Mouse (Mus musculus) MEL (cell line): ENCODE measurements at regions not wholly inside any gene's neighbourhood (a gene's known extent, or its start where the extent isn't known, plus 50 kb on each side); places are given as distances from the start of the nearest gene placed in this dataset.

Experiments
- DNase-seq: peaks from one replicate; pipeline ENCODE4 v3.0.0; 2011; ENCODE audit warnings: low read depth, low spot score
- H3K27ac ChIP-seq: 2 replicates; pipeline ENCODE4 v1.5.1; 2012; ENCODE audit warnings: low read depth, mild to moderate bottlenecking, control low read depth, low read length, moderate library complexity; ENCODE audit not compliant: control insufficient read depth
- H3K27me3 ChIP-seq, 2 experiments: fragments of 150-350 bp in 1 of 2; sonication (generic) in 1 of 2; 2 replicates each; pipeline ENCODE4 v1.6.1; 2012; ENCODE audit warnings: low read length in 2 of 2, mild to moderate bottlenecking in 2 of 2, improper control_type of control experiment in 1 of 2, moderate library complexity in 1 of 2; ENCODE audit not compliant: insufficient read depth in 2 of 2, control insufficient read depth in 1 of 2
- H3K36me3 ChIP-seq, 2 experiments: 2 replicates each; pipeline ENCODE4 v1.6.1; 2012 to 2014; ENCODE audit warnings: low read length in 2 of 2, improper control_type of control experiment in 1 of 2, inconsistent platforms in 1 of 2, mild to moderate bottlenecking in 1 of 2; ENCODE audit not compliant: insufficient read depth in 2 of 2, control insufficient read depth in 1 of 2
- H3K4me1 ChIP-seq, 2 experiments: fragments of 150-350 bp in 1 of 2; sonication (generic) in 1 of 2; 2 replicates each; pipeline ENCODE4 v1.6.1; 2012; ENCODE audit warnings: low read length in 2 of 2, improper control_type of control experiment in 1 of 2, mild to moderate bottlenecking in 1 of 2; ENCODE audit not compliant: insufficient read depth in 2 of 2, control insufficient read depth in 1 of 2
- H3K4me3 ChIP-seq, 2 experiments: fragments of 150-350 bp in 1 of 2; sonication (generic) in 1 of 2; 2 replicates each; pipeline ENCODE4 v1.5.1; 2012; ENCODE audit warnings: low read depth in 2 of 2, low read length in 2 of 2, mild to moderate bottlenecking in 2 of 2, moderate library complexity in 2 of 2, control low read depth in 1 of 2, improper control_type of control experiment in 1 of 2; ENCODE audit not compliant: control insufficient read depth in 1 of 2, insufficient read depth in 1 of 2
- H3K79me2 ChIP-seq: 2 replicates; pipeline ENCODE4 v1.6.1; 2012; ENCODE audit warnings: mild to moderate bottlenecking, low read length, moderate library complexity; ENCODE audit not compliant: control insufficient read depth, poor library complexity, insufficient read depth
- H3K9ac ChIP-seq: 2 replicates; pipeline ENCODE4 v1.6.1; 2012; ENCODE audit warnings: low read depth, mild to moderate bottlenecking, control low read depth, low read length, moderate library complexity; ENCODE audit not compliant: control insufficient read depth, poor library complexity, severe bottlenecking
- H3K9me3 ChIP-seq: fragments of 150-350 bp; sonication (generic); replicated peaks from 2 replicates; pipeline ENCODE4 v1.6.1; 2012; ENCODE audit warnings: mild to moderate bottlenecking, low read length, improper control_type of control experiment, moderate library complexity; ENCODE audit not compliant: insufficient read depth
- CHD2 ChIP-seq: IDR thresholded peaks from 2 replicates; pipeline ENCODE4 v1.6.1; 2011; ENCODE audit warnings: low read length, improper control_type of control experiment
- CTCF ChIP-seq, 3 experiments: IDR thresholded peaks in 2 of 3; conservative IDR thresholded peaks in 1 of 3; 2 replicates each; pipeline ENCODE4 v1.5.1; 2011 to 2012; ENCODE audit warnings: low read length in 3 of 3, low read depth in 2 of 3, mild to moderate bottlenecking in 2 of 3, improper control_type of control experiment in 1 of 3, inconsistent platforms in 1 of 3, mixed read lengths in 1 of 3, moderate library complexity in 1 of 3; ENCODE audit not compliant: control insufficient read depth in 1 of 3, insufficient read depth in 1 of 3, poor library complexity in 1 of 3, severe bottlenecking in 1 of 3
- E2F4 ChIP-seq: IDR thresholded peaks from 2 replicates; pipeline ENCODE4 v1.6.1; 2011; ENCODE audit warnings: low read depth, low read length, improper control_type of control experiment, borderline replicate concordance
- EP300 ChIP-seq, 2 experiments: IDR thresholded peaks; 2 replicates each; pipeline ENCODE4 v1.6.1; 2011; ENCODE audit warnings: improper control_type of control experiment in 2 of 2, low read length in 2 of 2, low read depth in 1 of 2, mild to moderate bottlenecking in 1 of 2
- GATA1 ChIP-seq: IDR thresholded peaks from 2 replicates; pipeline ENCODE4 v1.6.1; 2011; ENCODE audit warnings: low read depth, low read length, improper control_type of control experiment
- JUND ChIP-seq: IDR thresholded peaks from 2 replicates; pipeline ENCODE4 v1.6.1; 2011; ENCODE audit warnings: low read depth, mild to moderate bottlenecking, improper control_type of control experiment, low read length
- KAT2A ChIP-seq: conservative IDR thresholded peaks from 2 replicates; pipeline ENCODE4 v1.6.1; 2012; ENCODE audit warnings: low read depth, low read length, improper control_type of control experiment, inconsistent platforms
- MAFK ChIP-seq: IDR thresholded peaks from 2 replicates; pipeline ENCODE4 v1.6.1; 2011; ENCODE audit warnings: low read depth, mild to moderate bottlenecking, low read length, improper control_type of control experiment, borderline replicate concordance
- MAX ChIP-seq: IDR thresholded peaks from 2 replicates; pipeline ENCODE4 v1.6.1; 2011; ENCODE audit warnings: low read length, improper control_type of control experiment
- MYB ChIP-seq: IDR thresholded peaks from 2 replicates; pipeline ENCODE4 v1.6.1; 2011; ENCODE audit warnings: mild to moderate bottlenecking, low read depth, low read length, improper control_type of control experiment
- NRF1 ChIP-seq: IDR thresholded peaks from 2 replicates; pipeline ENCODE4 v1.6.1; 2014; ENCODE audit warnings: low read depth, mild to moderate bottlenecking, inconsistent platforms, low read length, improper control_type of control experiment, moderate library complexity; ENCODE audit not compliant: poor library complexity, insufficient read depth, severe bottlenecking
- RAD21 ChIP-seq: IDR thresholded peaks from 2 replicates; pipeline ENCODE4 v1.6.1; 2011; ENCODE audit warnings: mild to moderate bottlenecking, low read depth, low read length, improper control_type of control experiment
- RCOR1 ChIP-seq: IDR thresholded peaks from 2 replicates; pipeline ENCODE4 v1.6.1; 2012; ENCODE audit warnings: low read depth, mild to moderate bottlenecking, inconsistent platforms, low read length, improper control_type of control experiment
- SMC3 ChIP-seq: IDR thresholded peaks from 2 replicates; pipeline ENCODE4 v1.6.1; 2011; ENCODE audit warnings: low read depth, low read length, improper control_type of control experiment
- TAL1 ChIP-seq: IDR thresholded peaks from 2 replicates; pipeline ENCODE4 v1.6.1; 2012; ENCODE audit warnings: mild to moderate bottlenecking, inconsistent platforms, low read length, moderate library complexity, mixed read lengths
- TBP ChIP-seq: IDR thresholded peaks from 2 replicates; pipeline ENCODE4 v1.8.0; 2011; ENCODE audit warnings: low read depth, low read length, improper control_type of control experiment
- TCF12 ChIP-seq: IDR thresholded peaks from 2 replicates; pipeline ENCODE4 v1.6.1; 2014; ENCODE audit warnings: low read depth, mild to moderate bottlenecking, inconsistent platforms, low read length, improper control_type of control experiment, moderate library complexity
- USF1 ChIP-seq: IDR thresholded peaks from 2 replicates; pipeline ENCODE4 v1.6.1; 2014; ENCODE audit warnings: low read depth, mild to moderate bottlenecking, inconsistent platforms, low read length, improper control_type of control experiment, moderate library complexity
- ZC3H11A ChIP-seq: IDR thresholded peaks from 2 replicates; pipeline ENCODE4 v1.6.1; 2012; ENCODE audit warnings: low read depth, mild to moderate bottlenecking, inconsistent platforms, low read length, improper control_type of control experiment

GRCm38 (mm10) chr17:84008035-84008681, 160.4 kb upstream of the Haao start:
- H3K4me1 ChIP-seq, result peaks cover 0 to 4% of the 10 kb centered on the region in 2 experiments; a peak in 1 of 4 replicates

GRCm38 (mm10) chr17:84006748-84007147, 159.0 kb upstream of the Haao start:
- peaks cover 0 to 4% of the 10 kb centered on the region in 2 experiments; a peak in 1 of 4 replicates for H3K4me1 ChIP-seq
- H3K36me3 ChIP-seq, result peaks cover 0 to 6% of the 10 kb centered on the region in 2 experiments; a peak in 2 of 4 replicates
- peak; percentile 31 for DNase-seq
- no peak overlapping the region for H3K9ac ChIP-seq
- TF ChIP-seq EP300 (IDR thresholded peaks at IDR 0.05; ENCODE audit: low read depth in 1 of 2, low read length in 2 of 2), result peak in 1 of 2 experiments; percentile 17; a peak in 1 of 4 replicates
- TF ChIP-seq RCOR1, result peak; percentile 38; the same call in 1 of the 2 replicates
- no peak for TF ChIP-seq E2F4
- TF ChIP-seq TAL1, result peak; percentile 48
- no peaks in the 10 kb centered on the region for H3K27me3 ChIP-seq
- no peak overlapping the region for H3K27ac ChIP-seq
- H3K79me2 ChIP-seq, result no peaks in the 10 kb centered on the region
- H3K4me3 ChIP-seq, result no peak overlapping the region
- H3K9me3 ChIP-seq, result no peaks in the 10 kb centered on the region

More at GRCm38 (mm10) chr17:84008035-84008681, 160.4 kb upstream of the Haao start:
- H3K9ac ChIP-seq, result no peak overlapping the region
- H3K27me3 ChIP-seq, result no peaks in the 10 kb centered on the region
- no peaks in the 10 kb centered on the region for H3K79me2 ChIP-seq
- H3K9me3 ChIP-seq, result no peaks in the 10 kb centered on the region
- H3K36me3 ChIP-seq, result peaks cover 0 to 6% of the 10 kb centered on the region in 2 experiments; a peak in 2 of 4 replicates
- H3K27ac ChIP-seq, result no peak overlapping the region
- peak; percentile 44 for DNase-seq
- no peak overlapping the region for H3K4me3 ChIP-seq
- TF ChIP-seq MYB (no peak), JUND (no peak), TBP (no peak), TAL1 (no peak), RCOR1 (no peak), RAD21 (peak; percentile 31), CHD2 (no peak), USF1 (0 out of 2 replicates have a peak, but pooled peaks have one; percentile 18), MAFK (no peak), ZC3H11A (0 out of 2 replicates have a peak, but pooled peaks have one; percentile 5), SMC3 (peak; percentile 53), E2F4 (no peak), GATA1 (no peak), MAX (peak; percentile 52; the same call in 1 of the 2 replicates), TCF12 (no peak), KAT2A (no peak), CTCF (IDR thresholded peaks at IDR 0.05 in 2 of 3, conservative IDR thresholded peaks at IDR 0.05 in 1 of 3; ENCODE audit: control insufficient read depth in 1 of 3, insufficient read depth in 1 of 3, low read depth in 2 of 3, low read length in 3 of 3, poor library complexity in 1 of 3, severe bottlenecking in 1 of 3) (peak in 2 of 3 experiments; percentile 51 to 63; a peak in 4 of 6 replicates), NRF1 (no peak)
